Mouse (Mus musculus) cerebellum, adult 2 months (tissue): ENCODE results near the gene Enox1. TPM values are rescaled to one million over a fixed set of nuclear protein-coding genes. Genes with fewer than 3 reads are reported as not detected.

ENCODE experiments used
- DNase-seq, 2 experiments: peaks; one replicate each; pipeline ENCODE4 v3.0.0; 2021
- H3K27ac ChIP-seq: fragments of 200-500 bp; 2 replicates; pipeline ENCODE4 v1.5.1; 2012; ENCODE audit warnings: low read length, control low read depth, inconsistent platforms; ENCODE audit not compliant: insufficient read depth
- H3K27me3 ChIP-seq: fragments of 200-500 bp; 2 replicates; pipeline ENCODE4 v1.6.1; 2012; ENCODE audit warnings: inconsistent platforms, mild to moderate bottlenecking, low read length, moderate library complexity; ENCODE audit not compliant: control insufficient read depth, insufficient read depth
- H3K4me1 ChIP-seq: fragments of 200-500 bp; 2 replicates; pipeline ENCODE4 v1.6.1; 2011; ENCODE audit warnings: low read length; ENCODE audit not compliant: control insufficient read depth, insufficient read depth
- H3K4me3 ChIP-seq: fragments of 200-500 bp; replicated peaks from 2 replicates; pipeline ENCODE3; 2011; ENCODE audit warnings: mild to moderate bottlenecking, low read depth, low read length, control low read depth; ENCODE audit not compliant: insufficient read depth
- CTCF ChIP-seq: fragments of 200-500 bp; IDR thresholded peaks from 2 replicates; pipeline ENCODE4 v1.5.1; 2011; ENCODE audit warnings: low read depth, mild to moderate bottlenecking, control low read depth, low read length, moderate library complexity, borderline replicate concordance; ENCODE audit not compliant: insufficient read depth
- POLR2A ChIP-seq: fragments of 200-500 bp; IDR thresholded peaks from 2 replicates; pipeline ENCODE4 v1.6.1; 2011; ENCODE audit warnings: low read length, control low read depth, borderline replicate concordance; ENCODE audit not compliant: insufficient read depth
- WGBS: fragments of 180-500 bp; shearing (Covaris S2); methylation state at CpG from one replicate; pipeline ENCODE4 v1.1.7; 2018; 5-methylcytosine and 5-hydroxymethylcytosine counted together
- polyA plus RNA-seq: library from polyadenylated mRNA; depleted of rRNA; stranded (reverse); fragments of >200 nt; gene quantifications from 2 replicates; pipeline ENCODE4 v1.2.3, GENCODE M21; 2012

Enox1 gene
- polyA plus RNA-seq, 1 experiment: 15.2 TPM

GRCm38 (mm10) chr14:77406241-77407114, 249.9 kb downstream of the Enox1 start:
- no peak overlapping the region for H3K27ac ChIP-seq
- 83% methylated on average over 5 of the region's 5 CpGs for WGBS

GRCm38 (mm10) chr14:77409271-77409940, 252.8 kb downstream of the Enox1 start:
- Histone ChIP-seq H3K27me3 (no peaks in the 10 kb centered on the region), H3K4me1 (no peaks in the 10 kb centered on the region), H3K27ac (no peak overlapping the region), H3K4me3 (no peak overlapping the region)
- WGBS: 73% methylated on average over 8 of the region's 8 CpGs
- DNase-seq: no peak
- TF ChIP-seq CTCF (no peak), POLR2A (no peak)

More at GRCm38 (mm10) chr14:77406241-77407114, 249.9 kb downstream of the Enox1 start:
- H3K27me3 ChIP-seq: no peaks in the 10 kb centered on the region
- H3K4me1 ChIP-seq: no peaks in the 10 kb centered on the region
- DNase-seq: no peak
- TF ChIP-seq POLR2A: no peak
- TF ChIP-seq CTCF: no peak
- H3K4me3 ChIP-seq: no peak overlapping the region

GRCm38 (mm10) chr14:77410354-77410753, 253.8 kb downstream of the Enox1 start:
- H3K27ac ChIP-seq: no peak overlapping the region

GRCm38 (mm10) chr14:77413106-77413505, 256.5 kb downstream of the Enox1 start:
- no peaks in the 10 kb centered on the region for H3K4me1 ChIP-seq

More at GRCm38 (mm10) chr14:77410354-77410753, 253.8 kb downstream of the Enox1 start:
- Histone ChIP-seq H3K4me3 (no peak overlapping the region), H3K27me3 (no peaks in the 10 kb centered on the region), H3K4me1 (no peaks in the 10 kb centered on the region)
- 90% methylated on average over 9 of the region's 9 CpGs for WGBS
- DNase-seq: no peak
- no peak for TF ChIP-seq CTCF
- no peak for TF ChIP-seq POLR2A

GRCm38 (mm10) chr14:77416358-77416757, 259.8 kb downstream of the Enox1 start:
- no peak overlapping the region for H3K4me3 ChIP-seq
- no peaks in the 10 kb centered on the region for H3K27me3 ChIP-seq
- 89% methylated on average over 2 of the region's 2 CpGs for WGBS
- no peak overlapping the region for H3K27ac ChIP-seq
- DNase-seq: no peak
- peaks cover 6% of the 10 kb centered on the region for H3K4me1 ChIP-seq
- TF ChIP-seq CTCF: no peak
- TF ChIP-seq POLR2A: no peak

More at GRCm38 (mm10) chr14:77413106-77413505, 256.5 kb downstream of the Enox1 start:
- DNase-seq: no peak
- Histone ChIP-seq H3K27ac (no peak overlapping the region), H3K27me3 (no peaks in the 10 kb centered on the region), H3K4me3 (no peak overlapping the region)
- 91% methylated on average over 5 of the region's 5 CpGs for WGBS
- no peak for TF ChIP-seq CTCF
- no peak for TF ChIP-seq POLR2A

- Histone ChIP-seq H3K27me3 (no peaks in the 10 kb centered on the region), H3K27ac (0 out of 2 replicates have a peak overlapping the region, but pooled peaks have one; percentile 27), H3K4me1 (peaks cover 6% of the 10 kb centered on the region), H3K4me3 (no peak overlapping the region)
- WGBS: 39% methylated on average over 6 of the region's 6 CpGs
- TF ChIP-seq CTCF: no peak
- TF ChIP-seq POLR2A: no peak
- DNase-seq: peak; percentile 22 to 50
These were observed 264.5 kb downstream of the Enox1 start for GRCm38 (mm10) chr14:77421031-77421430.

- H3K4me3 ChIP-seq: no peak overlapping the region
- H3K4me1 ChIP-seq: peaks cover 6% of the 10 kb centered on the region
- H3K27me3 ChIP-seq: no peaks in the 10 kb centered on the region
- TF ChIP-seq CTCF (no peak), POLR2A (no peak)
- WGBS: 86% methylated on average over 9 of the region's 9 CpGs
- H3K27ac ChIP-seq: no peak overlapping the region
- DNase-seq: no peak
These were observed 266.6 kb downstream of the Enox1 start for GRCm38 (mm10) chr14:77423194-77423593.

- Histone ChIP-seq H3K4me1 (no peaks in the 10 kb centered on the region), H3K4me3 (no peak overlapping the region), H3K27me3 (no peaks in the 10 kb centered on the region), H3K27ac (no peak overlapping the region)
- no peak for TF ChIP-seq CTCF
- TF ChIP-seq POLR2A: no peak
- 55% methylated on average over 5 of the region's 5 CpGs for WGBS
- peak in 1 of 2 experiments; percentile 23 for DNase-seq
These were observed 282.9 kb downstream of the Enox1 start for GRCm38 (mm10) chr14:77439426-77439825.
